Mouse (Mus musculus): ENCODE data around the gene Ddx20. TPM values are rescaled to one million over a fixed set of nuclear protein-coding genes. Genes with fewer than 3 reads are reported as not detected.

Gene Ddx20
- polyA plus RNA-seq (2012; rRNA removed), result 17.1 and 27.4 TPM in 2 replicates

DNA sequence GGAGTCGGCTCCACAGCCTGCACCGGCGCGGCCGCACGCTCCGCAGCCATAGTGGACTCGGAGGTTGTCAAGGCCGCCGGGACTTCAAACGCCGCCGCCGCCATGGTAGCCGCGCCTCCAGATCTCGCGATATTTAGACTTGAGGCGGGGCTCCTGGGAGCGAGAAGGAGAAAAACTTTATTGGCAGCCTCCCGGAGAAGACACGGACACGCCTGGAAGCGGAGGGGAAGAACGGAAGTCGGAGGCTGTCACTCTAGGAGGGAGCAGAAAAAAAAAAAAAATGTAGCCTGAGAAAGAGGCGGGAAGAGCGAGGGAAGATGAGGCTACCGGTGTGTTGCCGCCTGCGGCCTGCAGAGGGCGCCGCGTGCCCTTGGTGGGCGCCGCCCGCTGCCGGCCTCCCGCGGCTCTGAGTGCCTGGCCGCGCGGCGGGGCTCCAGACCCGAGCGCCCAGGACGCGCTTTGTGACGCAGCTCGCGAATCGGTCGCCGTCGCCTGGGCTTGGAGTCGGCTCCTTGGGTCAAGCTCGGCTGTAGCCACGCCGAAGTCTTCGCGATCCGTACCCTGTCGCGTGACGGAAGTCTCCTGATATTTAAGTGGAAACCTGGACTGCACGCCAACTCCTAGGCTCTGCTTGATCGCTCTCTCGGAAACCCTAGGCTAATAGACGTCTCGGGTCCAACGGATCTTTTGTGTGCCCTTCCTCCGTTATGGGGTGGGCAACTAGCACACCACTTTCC lies at the start of gene Ddx20:
Gene Ddx20 (minus strand): TSS at position 251 of the 737 bp plus-strand sequence.

DNA sequence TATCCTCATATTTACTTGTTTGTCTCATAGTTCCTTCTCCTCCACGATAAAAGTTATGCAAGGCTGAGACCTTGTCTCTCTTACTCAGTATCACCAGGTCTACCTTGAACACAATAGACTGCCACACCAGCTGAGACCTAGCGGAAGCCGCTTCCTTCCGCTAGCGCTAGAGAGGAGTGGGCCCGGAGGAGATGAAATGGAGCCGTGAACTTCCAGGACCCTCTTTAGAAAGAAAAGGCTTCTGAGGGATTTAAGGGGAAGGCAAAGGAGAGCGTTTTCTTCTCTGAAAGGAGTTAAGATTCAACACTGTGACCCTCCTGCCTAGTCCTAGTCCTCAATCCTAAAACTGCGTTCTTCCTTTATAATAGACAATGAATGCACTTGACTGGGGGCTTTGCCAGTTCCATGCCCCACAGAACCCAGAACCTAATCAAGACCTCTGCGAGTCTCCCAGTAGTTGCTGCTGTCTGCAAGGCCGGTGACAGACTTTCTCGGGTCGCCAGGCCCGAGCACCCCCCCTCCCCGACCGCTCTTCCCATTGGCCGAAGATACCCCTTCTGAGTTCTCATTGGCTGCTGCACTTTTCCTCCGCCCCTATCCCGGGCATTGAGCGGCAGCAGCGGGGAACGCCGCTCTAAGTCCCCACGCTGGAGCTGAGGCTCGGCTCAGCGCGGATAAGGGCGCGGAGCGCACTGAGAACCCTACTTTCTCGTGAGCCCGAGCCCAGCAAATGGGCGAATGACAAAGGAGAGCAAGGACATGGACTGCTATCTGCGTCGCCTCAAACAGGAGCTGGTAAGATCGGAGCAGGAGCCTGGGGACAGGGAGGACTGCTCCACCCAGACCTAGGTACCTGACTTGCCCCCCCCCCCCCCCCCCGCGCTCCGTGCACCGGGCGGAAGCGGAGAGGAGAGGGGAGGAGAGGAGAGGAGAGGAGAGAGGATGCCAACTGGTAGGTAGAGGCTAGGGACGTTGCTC lies 16.9 kb upstream of the Ddx20 start, which contains the start of gene Inka2:
Gene Inka2 (plus strand): TSS at position 569 of the 978 bp plus-strand sequence.

Other genes starting within 250 kb of the Ddx20 start
- gene Kcnd3, start 235.2 kb downstream of the Ddx20 start, polyA plus RNA-seq (2012; rRNA removed), result 7.6 and 8.6 TPM in 2 replicates
- 2.2 and 2.3 TPM in 2 replicates for gene Inka2, start 17.0 kb upstream of the Ddx20 start, polyA plus RNA-seq (2012; rRNA removed)
- 2.4 and 4.9 TPM in 2 replicates for gene Rap1a, start 113.8 kb upstream of the Ddx20 start, polyA plus RNA-seq (2012; rRNA removed)
- gene Adora3, start 183.3 kb upstream of the Ddx20 start, polyA plus RNA-seq (2012; rRNA removed), result 0.45 and 0.51 TPM in 2 replicates
- 0.27 and 0.87 TPM in 2 replicates for gene Tmigd3, start 183.3 kb upstream of the Ddx20 start, polyA plus RNA-seq (2012; rRNA removed)
- gene I830077J02Rik, start 245.1 kb upstream of the Ddx20 start, polyA plus RNA-seq (2012; rRNA removed), result 0.37 and 0.62 TPM in 2 replicates